Mouse (Mus musculus): ENCODE data around the gene Casr.

GRCm38 (mm10) chr16:36502286-36502685 lies 59.7 kb downstream of the Casr start:
- no peak for TF ChIP-seq POLR2A (IDR thresholded peaks at IDR 0.05; ENCODE audit: extremely low read depth, insufficient read depth, low read length)
- no peak for TF ChIP-seq CTCF (IDR thresholded peaks at IDR 0.05; ENCODE audit: extremely low read depth, insufficient read depth, low read length)

Data from cortical plate, adult 2 months (tissue).